Mouse (Mus musculus): ENCODE data around the gene Grk6.
"Not testable (repeated sequence)": the region's sequence is repeated elsewhere in the genome, so short reads cannot be mapped to it uniquely, and the experiment has no call there.

The Grk6 gene

DNA sequence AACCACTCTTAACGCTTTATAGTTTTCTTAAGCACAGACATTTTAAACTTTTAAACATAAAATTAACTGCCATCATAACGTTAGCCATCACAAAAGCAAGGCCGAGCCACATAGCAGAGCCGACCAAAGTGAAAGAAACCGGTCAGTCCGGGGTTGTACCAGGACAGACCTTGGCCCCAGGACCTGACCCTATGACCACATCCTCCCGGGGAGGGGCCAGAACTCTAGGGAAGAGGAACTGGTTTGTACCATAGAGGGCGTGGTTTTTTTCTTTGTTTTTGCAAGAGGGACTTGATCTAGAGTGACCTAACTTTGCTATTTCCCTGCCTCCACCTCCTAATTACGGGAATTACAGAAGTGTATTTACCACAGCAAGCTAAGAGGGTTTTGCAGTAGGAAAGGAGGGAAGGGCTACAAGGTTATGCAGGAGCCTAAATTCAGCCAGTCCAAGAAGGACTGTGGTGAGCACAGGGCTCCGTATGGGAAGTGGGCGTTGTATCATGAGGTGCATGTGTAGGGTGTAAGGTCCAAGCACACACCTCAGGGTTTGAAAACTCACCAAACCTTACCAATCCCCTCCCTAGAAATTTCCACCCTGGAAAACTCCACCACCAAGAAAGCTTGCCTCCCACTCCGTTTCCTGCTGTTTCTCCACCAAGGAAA, 15.5 kb upstream of the Grk6 start:
- DNase-seq = peak; percentile 63

DNA sequence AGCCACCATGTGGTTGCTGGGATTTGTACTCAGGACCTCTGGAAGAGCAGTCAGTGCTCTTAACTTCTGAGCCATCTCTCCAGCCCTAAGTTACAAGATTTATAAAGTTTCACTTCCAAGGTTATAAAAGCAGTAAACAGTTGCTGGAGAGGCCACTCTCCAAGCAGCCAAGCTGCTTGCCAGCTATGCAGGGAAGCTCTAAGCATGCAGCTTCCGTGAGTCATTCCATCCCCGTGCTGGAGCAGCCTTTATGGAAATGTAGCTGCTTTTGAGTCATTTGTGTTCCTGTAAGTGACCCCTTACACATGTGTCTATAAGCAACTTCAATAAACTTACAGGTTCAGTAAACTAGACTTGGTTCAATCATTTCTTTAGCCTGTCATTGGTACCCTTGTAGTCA, 14.3 kb upstream of the Grk6 start:
- no peak for DNase-seq

DNA sequence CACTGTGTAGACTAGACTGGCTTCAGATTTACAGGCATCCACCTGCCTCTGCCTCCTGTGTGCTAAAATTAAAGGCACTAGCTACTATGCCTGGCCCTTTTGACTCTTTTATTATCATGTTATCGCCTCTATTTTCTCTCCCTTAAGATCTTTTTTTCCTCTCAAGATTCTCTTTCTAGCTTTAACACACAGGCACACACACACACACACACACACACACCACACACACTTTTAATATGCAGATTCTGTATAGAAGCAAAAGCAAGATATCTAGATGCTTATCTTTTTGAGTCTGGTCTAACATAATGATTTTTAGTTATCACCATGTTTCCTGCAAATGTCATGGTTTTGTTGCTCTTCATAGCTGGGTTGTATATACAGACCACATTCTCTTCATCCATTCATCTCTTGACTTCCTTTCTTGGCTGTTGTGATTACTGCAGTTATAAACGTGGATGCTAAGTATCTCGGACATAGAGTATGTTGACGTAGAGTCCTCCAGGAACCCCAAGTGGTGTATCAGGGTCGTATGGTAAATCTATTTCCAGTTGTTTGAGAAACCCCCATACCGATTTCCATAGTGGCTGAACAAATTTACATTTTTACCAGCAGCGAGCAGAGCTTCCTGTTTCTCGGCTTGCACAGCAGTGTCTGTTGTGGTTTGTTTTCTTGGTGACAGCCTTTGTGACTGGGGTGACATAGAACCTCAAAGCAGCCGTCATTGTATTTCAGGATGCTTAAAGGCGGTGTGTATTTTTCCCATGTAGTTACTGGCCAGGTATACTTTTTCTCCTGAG, 12.8 kb upstream of the Grk6 start:
- DNase-seq = no peak

DNA sequence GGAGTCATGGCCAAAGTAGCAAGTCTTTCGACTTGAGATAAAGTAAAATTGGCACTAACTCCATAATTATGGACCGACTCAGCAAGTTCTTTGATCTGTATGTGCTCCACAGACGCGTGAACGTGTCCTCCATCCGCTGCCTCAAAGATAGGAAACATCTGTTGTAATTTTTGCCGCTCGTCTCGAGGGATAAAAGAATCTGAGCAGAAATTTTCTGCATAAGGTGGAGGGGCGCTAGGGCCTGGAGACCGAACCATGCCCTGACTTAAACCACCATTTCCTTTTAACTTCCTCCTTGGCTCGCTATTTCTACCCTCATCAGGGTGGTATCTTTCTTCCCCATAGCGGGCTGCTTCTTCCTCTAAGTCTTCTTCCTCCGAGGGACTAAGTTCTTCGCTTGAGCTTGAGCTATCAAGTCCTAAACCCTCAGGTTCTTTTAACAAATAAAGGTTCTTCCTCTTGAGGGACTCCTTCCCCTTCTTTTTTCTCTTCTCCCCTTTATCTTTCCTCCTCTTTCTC, 7.7 kb upstream of the Grk6 start:
- DNase-seq = not testable (repeated sequence)

DNA sequence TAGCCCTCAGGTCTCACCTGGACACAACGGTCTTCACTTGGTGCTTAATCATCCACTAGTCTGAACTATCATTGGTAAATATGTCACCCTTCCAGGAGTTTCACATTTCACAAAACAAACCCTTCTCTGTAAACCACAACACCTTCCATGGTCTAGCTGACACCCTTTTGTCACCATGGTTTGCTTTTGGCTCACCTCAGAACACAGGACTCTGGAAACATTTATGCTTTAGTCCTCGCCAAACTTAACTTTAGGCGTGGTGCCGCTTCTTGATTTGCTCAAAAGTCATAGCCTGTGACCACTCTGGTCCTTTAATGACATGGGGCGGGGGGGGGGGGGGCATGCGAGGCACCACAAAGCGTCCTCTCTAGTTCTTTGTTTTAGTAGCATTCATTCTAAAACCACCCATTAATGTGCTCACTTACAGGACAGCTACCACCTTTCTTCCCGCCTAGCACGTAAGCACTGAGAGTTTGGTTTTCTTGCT, 1.0 kb upstream of the Grk6 start:
- DNase-seq = no peak

DNA sequence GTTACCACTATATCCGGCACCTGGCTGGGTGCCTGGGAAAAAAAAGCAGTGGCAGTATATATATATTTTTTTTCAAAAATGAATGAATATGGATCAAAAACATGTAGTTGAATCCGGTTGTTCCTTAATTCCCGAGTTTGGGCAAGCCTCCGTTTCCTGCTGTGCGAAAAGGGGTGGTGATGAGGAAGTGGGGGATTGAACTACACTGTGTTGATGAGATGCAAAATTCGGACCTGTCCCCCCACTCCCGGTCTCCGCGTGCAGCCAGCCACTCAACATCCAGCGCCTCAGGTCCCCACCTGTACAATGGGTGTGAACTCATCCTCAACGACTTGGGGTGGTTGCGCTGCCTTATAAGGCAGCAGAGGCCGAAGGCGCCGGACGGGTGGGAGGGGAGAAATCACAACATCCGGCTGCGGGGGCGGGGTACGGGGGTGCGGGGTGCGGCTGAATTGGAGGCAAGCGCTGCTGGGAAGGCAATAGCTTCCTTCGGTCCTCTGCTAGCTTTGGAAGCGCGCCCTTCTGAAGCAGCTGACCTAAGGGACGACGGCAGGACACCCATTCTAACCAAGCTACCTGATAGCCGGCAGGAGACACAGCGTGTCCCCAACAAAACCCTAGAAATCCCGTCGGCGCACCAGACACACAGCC, 461 bp upstream of the Grk6 start:
- peak; percentile 87 for DNase-seq

DNA sequence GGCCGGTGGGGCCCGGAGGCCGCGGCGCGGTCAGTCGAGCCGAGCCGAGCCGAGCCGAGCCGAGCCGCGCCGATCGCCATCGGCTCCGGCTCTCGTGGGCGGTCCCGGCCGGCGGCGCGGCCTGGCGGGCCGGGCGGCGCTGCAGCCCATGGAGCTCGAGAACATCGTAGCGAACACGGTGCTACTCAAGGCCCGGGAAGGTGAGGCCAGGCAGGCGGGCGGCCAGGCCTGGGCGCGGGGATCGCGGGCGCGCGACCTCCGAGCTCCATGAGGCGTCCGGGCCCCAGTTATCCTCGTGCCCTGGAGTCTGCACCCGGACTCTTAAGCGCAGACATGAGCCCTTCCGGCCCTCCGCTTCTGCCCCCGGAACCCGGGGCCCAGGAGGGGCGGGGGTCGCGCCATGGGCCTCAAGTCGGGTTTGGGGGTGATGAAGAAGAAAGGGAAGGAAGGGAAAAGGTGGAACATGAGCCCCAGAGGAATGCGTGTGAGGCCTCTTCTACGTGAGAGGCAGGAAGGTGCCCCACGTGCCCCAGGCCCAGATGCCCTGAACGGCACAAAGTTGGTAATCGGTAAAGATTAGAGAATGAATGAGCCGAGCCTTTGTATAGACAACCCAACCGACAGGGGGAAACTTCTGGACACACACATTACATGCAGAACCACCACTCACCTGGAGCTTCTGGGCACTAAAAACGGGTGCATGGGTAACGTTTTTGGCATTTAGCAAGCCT, 654 bp downstream of the Grk6 start:
- DNase-seq = peak; percentile 30

DNA sequence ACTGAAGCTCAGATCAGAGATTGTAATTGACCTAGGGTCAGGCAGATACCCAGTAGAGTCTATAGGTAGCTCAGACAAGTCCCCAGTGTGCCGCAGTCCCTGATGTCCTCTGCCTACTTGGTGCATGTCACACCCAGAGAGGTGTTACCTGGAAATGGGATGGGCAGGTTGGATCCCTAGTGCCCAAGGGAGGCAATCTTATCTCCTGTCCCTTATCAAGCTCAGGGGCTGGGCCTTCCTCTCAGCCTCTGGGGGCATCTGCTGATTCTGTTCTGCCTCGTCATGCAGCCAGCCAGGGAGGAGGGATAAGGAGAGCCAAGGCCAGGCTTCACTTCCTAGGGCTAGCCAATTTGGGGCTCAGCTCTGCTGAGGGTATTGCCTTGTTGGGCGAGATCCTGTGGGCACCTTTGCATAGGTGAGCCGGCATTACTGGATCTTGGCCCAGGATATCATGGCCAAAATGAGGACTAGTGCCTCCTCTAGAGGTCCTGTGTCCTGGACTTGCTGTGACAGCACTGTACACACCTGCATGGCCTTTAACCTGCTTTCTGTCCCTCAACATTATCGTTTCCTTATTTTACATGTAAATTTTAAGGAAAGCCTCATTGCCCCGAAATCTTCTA, 1.7 kb downstream of the Grk6 start:
- DNase-seq = peak; percentile 90

DNA sequence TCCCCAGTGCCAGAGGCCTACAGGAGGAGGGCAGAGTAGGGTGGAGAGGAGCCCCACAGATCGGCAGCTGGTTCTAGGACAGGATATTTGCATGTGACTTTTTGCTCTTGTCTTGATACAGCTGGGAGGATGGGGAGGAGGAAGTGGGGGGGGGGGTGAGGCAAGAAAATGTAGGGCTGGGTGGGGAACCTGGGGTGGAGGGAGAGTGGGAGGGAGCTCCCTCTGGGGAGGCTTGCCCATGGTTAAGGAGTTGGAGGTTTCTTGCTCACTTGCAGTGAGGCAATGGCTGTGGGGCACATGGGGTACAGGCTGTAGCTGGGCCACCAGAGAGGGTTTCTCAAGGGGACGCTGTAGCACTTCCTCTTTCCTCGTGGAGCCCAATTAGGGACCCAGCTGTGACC, 2.7 kb downstream of the Grk6 start:
- DNase-seq = peak; percentile 31

DNA sequence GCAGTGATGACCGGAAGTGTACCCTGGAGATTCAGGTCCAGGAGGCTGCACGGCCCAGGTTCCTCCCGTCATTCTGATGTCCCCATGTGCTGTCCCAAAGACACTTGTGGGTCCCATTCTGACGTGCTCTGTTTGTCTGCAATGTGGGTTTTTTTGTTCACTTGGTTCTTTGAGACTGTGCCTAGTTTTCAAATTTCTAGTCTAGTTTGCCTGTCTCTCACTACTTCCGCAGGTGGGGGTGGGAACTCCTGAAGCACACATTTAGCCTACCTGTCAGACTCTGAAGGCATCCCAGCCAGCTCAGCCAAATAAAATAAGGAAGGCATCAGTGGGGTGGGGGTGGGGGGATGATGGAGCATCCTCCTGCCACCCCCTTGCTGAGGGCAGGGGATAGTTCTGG, 3.3 kb downstream of the Grk6 start:
- DNase-seq = no peak

DNA sequence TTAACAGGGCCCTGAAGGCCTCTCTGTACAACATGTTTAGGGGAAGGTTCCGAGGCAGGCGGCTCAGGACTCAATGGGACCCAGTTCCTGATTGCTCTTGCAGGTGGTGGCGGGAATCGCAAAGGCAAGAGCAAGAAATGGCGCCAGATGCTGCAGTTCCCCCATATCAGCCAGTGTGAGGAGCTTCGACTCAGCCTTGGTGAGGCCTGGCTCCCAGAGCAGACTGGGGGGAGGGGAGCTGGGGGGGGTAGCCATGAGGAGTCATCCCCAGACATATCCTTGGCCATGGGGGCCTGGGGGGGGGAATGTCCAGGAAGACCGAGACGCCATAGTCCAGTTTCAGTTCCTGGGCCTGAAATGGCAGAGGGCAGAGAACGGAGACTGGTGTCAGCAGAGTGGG, 4.3 kb downstream of the Grk6 start:
- DNase-seq = no peak

DNA sequence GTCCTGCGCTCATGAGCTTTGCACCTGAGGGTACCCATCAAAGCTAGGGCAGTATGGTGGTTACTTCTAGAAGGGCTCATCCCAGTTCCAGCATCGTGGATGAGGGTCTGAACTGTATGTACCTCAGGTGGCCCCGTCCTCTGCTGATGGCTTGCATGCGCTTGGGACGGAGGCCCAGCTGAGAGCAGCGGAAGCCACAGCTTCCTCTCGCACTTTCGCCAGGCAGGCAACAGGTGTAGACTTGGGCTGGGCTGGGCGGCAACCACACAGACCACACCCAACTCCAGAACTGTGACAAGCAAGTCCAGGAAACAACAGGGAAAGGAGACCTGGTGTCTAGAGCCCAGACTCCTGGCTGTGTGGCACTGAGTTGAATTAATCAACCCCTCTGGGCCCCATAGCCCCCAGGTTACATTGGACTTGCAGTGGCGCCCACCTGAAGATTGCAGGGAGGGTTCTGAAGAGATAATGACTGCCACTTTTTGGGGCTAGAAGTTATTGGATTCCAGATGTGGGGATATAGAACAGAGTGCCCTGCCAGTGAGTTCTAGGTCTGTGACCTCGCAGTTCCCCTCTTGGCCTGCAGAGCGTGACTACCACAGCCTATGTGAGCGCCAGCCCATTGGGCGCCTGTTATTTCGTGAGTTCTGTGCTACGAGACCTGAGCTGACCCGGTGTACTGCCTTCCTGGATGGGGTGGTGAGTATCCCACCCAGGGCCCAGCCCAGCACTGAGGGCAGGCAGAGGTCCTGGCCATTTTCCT, 5.0 kb downstream of the Grk6 start:
- peak; percentile 35 for DNase-seq

DNA sequence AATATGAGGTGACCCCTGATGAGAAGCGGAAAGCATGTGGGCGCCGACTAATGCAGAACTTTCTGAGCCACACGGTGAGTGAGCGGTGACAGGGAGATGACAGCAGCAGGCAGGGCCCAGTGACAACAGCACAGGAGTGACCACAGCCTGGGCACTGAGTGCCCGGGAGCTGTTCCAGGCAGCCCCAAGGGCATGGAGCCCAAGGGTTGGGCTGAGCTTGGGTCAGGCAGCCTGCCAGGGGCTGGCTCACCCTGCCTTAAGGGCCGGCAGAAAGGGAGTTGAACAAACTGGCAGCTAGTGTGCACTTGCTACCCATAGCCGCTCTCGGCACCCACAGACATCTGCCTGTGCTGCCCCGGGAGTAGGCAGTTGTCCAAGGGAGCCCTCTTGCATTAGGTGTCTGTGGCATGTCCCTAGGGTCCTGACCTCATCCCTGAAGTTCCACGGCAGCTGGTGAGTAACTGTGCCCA, 5.7 kb downstream of the Grk6 start:
- no peak for DNase-seq

DNA sequence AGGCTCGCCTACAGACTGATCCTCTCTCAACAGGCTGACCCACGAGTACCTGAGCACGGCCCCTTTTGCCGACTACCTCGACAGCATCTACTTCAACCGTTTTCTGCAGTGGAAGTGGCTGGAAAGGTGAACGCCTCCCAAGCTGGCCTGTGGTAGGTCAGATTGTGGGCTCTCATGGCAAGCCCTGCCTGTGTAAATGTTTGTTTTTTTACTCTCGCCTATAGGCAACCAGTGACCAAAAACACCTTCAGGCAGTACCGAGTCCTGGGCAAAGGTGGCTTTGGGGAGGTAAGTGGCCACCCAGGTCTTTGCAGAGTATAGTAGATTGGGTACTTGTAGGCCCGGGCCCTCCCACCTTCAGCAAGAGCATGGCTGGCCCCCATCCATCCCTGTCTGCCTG, 6.4 kb downstream of the Grk6 start:
- DNase-seq = no peak

DNA sequence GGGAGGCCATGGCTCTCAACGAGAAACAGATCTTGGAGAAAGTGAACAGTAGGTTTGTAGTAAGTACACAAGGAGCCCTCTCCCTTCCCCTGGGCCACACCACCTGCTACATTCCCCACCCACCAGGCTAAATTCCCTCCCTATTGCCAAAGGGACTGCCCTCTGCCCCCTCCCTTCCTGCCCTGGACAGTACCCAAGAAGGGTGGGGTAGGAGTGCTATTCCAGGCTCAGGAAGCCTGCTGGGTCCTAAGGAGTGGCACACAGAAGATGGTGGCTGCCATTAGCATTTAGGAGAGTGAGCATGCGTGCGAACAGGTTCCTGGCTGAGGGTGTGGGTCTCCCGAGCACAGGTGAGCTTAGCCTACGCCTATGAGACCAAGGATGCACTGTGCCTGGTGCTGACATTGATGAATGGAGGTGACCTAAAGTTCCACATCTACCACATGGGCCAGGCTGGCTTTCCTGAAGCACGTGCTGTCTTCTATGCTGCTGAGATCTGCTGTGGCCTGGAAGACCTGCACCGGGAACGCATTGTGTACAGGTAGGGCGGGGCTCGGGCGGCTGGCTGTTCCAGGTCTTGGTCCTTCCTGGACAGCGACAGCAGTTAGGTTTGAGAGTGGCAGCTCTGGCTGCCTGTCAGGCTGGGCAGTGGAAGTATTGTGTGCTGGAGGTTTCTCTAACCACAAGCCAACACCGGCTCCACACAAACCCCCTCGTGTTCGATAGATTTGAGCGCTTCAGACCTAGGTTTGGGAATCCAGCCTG, 7.1 kb downstream of the Grk6 start:
- DNase-seq = no peak

DNA sequence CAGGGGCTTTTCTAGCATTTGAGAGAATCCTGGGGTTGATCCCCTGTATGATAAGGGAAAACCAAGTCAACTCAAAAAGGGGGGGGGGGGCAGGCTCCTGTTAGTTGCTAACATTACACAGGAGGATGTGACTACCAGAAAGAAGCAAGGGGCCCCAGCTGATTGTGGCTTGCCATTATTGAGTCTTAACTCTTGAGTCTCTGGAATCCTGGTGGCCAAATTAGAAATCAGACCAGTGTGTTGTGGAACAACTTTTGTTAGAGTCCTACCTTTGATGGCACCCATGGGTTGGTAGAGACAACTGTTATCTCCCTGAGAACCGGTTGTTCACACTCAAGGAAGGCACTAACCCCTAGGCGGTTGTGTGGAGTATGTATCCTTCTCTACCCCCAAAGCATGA, 18.1 kb downstream of the Grk6 start:
- no peak for DNase-seq

DNA sequence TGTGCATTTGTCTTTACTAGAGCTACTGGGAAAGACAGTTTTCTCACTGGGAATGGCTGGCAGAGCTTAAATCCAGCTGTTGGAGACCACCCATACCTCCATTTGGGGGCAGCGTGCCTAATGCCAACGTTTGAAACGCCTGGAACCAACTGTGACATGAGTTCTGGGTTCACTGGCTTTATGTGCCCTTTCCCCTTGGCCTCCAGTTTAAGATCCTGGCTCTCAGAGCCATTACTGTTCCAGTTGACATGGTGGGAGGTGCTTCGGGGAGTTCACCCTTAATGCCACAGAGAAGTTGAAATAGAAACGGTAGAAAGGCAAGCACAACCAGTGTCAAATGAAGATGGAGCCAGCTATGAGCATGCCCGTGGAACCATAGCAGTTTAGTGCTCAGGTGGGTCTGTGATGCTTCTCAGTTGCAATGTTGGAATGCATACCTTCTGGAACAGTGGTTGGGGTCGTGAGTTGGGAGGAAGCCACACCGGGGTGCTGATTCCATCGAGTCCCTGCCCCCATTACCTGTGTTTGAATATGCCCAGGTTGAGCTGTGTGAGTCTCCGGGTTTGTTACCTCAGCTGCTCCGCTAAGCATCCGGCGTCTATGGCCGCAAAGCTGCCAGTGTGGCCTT, 18.6 kb downstream of the Grk6 start:
- DNase-seq = no peak

DNA sequence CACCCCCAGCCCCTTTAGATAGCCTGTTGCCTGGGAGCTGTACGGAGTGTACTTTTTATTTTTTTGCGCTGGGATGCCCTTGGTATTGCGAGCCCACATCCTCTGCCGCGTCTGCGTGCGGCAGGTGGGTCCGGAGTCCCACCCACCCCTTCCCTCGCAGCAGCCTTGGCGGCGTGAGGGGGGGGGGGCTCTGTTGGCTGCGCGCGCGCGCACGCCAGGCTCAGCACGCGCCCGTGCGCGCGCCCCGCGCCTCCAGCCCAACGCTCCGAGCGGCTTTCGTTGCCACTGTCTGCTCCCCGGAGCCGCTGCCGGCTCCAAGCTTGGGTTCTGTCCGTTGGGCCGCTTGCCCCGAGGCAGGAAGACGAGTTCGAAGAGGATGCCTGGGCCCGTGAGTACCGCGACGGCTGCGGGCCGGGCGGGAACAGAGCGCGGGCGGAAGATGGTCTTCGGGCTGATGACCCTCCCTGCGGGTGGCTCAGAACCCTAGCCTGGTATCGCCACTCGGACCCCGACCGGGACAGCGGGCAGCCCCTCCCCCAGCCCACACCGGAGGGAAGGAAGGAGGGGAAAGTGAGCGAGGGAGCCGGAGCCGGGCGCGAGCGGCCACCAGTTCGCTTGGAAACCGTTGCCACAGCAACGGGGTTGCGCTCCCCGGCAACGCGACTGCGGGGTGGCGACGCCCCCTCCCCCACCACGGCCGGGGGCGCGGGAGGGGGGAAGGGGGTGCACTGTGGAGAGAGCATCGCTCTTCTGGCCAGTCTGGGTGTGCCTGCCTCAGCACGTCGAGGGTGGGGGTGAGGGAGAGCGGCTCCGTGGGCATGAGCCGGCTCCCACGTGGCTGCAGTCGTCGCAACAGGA, 19.4 kb downstream of the Grk6 start, which contains the start of gene Prr7:
Prr7 (plus strand) TSS at position 241 of the 858 bp plus-strand sequence.
- peak; percentile 41 for DNase-seq

DNA sequence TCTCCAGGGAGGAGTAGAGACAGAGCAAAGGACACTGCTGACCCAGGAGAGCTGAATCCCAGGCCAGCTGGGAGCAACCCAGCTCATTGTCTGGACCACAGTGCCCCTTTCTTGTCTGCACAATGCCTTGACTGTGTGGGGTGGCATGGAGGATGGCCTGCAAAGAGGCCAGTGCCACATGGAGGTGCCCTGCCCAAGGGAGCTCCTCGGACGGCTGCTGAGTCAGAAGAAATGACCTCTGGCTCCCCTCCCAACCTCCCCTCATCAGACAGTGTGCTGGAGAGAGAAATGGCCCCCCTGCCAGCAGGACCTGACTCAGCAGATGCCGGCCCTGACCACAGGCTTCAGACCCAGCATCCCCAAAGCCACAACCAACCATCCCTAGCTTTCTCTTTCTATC, 20.3 kb downstream of the Grk6 start:
- DNase-seq = no peak
